Mouse (Mus musculus): ENCODE measurements around the gene Ano6.
A peak's percentile ranks its signal among the peaks of the same experiment; 100 is the strongest.

The Ano6 gene

GRCm38 (mm10) chr15:95797144-95797983, 6.7 kb downstream of the Ano6 start:
- no peak for DNase-seq

- no peak for DNase-seq
Measured at GRCm38 (mm10) chr15:95798266-95798665, 7.6 kb downstream of the Ano6 start.

DNA sequence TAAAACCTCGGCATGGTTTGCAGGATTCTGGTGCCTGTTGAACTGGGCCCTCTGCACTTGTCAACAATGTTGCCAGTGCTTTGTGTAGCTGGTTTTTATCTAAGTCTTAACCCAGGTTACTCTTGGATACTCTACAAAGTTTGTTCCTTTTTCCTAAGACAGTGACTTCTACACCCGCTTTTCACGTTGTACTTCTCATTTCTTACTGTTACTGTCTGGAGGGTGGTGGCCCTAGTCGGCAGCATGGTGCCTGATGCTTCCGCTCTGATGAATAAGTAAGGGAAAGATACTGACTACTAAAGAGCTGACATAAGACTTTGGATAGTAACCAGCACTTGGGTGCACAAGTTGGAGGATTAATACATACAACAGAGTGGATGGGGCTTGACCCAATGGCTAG, 9.0 kb downstream of the Ano6 start:
- no peak for DNase-seq

GRCm38 (mm10) chr15:95800051-95800450, 9.4 kb downstream of the Ano6 start:
- DNase-seq, result no peak

GRCm38 (mm10) chr15:95801261-95801979, 10.8 kb downstream of the Ano6 start:
- peak in 1 of 2 experiments; percentile 21 for DNase-seq

DNA sequence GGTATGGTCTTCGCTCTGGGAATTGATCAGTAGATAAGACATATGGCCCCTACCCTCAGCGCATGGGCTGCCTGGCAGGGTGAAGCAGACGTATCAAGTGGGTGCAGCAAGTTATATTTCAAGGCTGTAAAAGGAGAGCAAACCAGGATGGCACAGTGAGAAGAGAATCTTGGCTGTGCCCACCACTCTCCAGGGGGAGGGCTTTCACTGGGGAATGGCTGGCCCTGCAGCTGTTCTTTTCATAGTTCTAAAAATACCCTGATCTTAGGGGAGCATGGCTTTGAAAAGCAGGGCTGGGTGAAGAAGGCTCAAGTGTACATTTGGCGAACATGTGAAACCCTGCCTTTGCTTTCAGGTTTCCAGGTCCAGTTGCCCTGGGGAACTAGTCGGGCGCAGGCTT, 11.5 kb downstream of the Ano6 start:
- no peak for DNase-seq

DNA sequence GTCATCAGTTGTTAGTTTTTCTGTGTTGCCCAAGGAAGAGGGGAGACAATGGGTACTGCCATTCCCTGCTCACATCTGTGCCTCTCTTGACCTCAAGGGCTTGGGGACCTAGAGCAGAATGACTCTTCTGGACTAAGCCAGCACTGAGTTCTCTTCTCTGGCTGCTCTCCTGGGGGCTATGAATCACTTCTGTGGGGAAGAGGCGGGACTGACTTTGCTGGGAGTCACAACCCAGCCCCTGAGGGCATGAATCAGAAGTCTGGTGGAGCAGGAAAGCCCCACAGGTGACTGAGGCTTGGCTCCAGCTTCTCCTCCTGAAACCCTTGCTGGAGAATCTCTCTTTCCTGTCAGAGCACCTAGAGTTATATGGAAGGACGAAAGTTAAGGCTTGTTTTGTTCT, 12.1 kb downstream of the Ano6 start:
- DNase-seq, result peak in 1 of 2 experiments; percentile 19

GRCm38 (mm10) chr15:95803484-95803883, 12.8 kb downstream of the Ano6 start:
- no peak for DNase-seq

- DNase-seq, result peak; percentile 66 to 67
Measured at GRCm38 (mm10) chr15:95804255-95804654, 13.6 kb downstream of the Ano6 start.

GRCm38 (mm10) chr15:95805022-95805471, 14.4 kb downstream of the Ano6 start:
- peak in 1 of 2 experiments; percentile 27 for DNase-seq

DNA sequence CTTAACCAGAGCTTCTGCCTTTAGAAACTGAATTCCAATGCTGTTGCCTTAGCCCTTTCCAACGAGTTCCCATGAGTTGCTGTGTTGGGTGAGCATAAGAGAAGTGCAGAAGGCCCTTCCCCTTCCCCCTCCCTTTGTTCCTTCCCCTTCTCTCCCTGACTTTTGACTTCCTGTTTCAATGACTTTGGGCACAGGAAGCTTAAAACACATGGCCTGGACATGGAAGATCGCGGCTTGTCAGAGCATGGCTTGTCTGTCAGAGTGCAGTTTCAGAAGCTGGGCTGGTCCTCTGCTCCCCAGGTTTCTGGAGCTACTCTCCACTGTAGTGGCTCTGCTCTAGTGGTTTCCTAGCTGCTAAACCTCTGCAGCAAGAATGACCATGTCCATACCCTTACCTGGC, 17.3 kb downstream of the Ano6 start:
- DNase-seq, result peak in 1 of 2 experiments; percentile 20

GRCm38 (mm10) chr15:95810357-95810761, 19.7 kb downstream of the Ano6 start:
- peak in 1 of 2 experiments; percentile 23 for DNase-seq

DNA sequence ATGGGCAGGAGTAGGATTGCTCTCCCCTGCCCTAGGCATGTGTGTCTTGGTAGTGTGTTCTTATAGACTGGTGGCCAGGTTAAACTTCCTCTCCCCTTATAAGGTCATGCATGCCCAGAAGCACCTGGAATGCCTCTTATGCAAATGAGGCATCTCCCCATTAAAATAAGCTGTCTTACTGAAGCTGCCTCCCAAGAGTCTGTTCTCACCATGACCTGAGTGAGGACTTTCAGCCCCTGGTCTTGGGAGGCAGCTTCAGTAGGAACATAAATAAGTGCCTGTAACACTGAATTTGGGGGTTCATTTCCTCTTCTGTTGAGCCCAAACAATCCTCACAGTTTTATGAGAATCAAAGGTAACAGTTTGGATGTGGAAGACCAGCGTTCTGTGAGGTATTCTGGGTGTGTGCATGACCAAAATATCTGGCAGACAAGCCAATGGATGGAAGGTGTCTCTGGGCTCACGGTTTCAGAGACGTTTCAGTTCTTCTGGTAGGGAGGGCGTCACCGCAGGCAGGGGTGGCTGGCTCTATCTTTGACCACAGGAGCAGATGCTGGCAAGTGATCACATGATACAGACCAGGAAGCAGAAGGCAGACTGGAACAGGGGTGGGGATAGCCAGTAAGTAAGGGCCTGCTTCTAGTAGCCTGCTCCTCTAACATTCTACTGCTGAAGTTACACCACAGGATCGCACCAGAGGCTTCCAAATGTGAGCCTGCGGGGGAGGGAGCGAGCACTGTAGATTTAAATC, 22.4 kb downstream of the Ano6 start:
- no peak for DNase-seq

DNA sequence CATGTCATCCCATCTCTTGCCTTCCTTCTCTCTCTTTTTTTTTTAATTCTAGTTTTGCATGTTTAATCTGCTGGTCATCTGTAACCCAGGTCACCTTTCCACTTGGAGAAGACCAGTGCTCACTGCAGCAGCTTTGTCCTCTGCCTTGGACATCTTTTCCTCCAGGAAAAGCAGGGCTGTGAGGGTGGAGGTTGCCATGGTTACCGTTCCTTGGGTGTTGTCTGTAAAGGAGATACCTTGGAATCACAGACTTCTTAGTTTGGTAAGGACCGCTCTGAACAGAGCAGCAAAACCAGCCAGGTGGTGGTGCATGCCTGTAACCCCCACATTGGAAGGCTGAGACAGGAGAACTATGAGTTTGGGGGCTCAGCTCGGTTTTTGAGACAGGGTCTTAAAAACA, 26.9 kb downstream of the Ano6 start:
- no peak for DNase-seq

GRCm38 (mm10) chr15:95819249-95820035, 28.8 kb downstream of the Ano6 start:
- no peak for DNase-seq

GRCm38 (mm10) chr15:95820142-95820541, 29.5 kb downstream of the Ano6 start:
- no peak for DNase-seq

GRCm38 (mm10) chr15:95820678-95821077, 30.0 kb downstream of the Ano6 start:
- DNase-seq, result no peak

DNA sequence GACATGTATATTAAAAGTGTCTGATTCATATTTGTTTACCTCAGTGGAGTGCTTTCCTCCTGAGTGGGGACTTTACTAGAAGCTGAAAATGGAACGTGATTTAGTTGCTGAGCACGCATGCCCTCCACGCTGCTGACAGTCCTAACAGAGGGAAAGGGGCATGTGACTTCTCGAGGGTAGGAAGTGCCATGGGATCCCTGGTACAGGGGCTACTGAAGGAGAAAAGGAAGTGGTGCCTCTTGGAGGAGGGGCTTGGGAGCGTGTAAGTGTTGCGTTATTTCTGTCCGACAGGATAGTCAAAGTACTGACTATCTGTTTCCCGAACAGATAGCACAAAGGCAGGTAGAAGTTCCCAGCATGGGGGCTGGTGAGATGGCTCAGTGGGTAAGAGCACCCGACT, 31.5 kb downstream of the Ano6 start:
- no peak for DNase-seq

DNA sequence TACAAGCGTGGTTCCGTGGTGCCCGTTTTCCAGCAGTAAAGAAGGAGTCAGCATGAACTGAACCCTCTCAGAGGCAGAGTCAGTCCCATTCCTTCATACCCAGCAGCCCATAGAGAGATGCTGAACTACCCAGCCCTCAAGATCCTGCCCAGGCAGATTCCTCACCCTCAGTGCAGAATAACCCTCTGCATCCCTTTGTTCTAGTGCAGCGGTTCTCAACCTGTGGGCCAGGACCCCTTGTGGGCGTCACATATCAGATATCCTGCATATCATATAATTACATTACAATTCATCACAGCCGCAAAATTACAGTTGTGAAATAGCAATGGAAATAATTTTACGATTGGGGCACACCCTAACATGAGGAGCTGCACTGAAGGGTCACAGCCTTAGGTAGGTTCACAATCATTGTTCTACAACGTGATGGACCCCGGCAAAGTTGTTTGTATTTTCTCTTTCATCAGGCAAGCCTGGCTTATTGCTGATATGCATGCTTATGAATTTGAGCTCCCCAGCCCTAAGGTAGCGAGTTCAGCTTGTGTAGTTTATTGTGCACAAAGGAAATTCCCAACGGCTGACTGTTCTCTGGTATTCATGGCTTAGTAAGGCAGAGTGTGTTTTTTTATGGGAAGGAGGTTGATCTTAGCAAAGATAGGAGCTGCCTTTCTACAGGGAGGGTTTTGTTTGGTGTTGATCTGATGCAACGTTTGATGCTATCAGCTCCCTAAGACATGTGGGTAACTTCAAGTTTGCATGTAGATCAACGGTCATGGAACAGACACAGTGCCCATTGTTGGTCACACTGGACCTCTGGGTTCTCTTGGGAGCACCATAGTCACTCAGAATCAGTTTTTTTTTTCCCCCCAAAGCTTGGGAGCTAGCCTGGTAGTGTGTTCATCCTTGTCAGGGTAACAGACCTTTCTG, 33.0 kb downstream of the Ano6 start:
- DNase-seq, result no peak

DNA sequence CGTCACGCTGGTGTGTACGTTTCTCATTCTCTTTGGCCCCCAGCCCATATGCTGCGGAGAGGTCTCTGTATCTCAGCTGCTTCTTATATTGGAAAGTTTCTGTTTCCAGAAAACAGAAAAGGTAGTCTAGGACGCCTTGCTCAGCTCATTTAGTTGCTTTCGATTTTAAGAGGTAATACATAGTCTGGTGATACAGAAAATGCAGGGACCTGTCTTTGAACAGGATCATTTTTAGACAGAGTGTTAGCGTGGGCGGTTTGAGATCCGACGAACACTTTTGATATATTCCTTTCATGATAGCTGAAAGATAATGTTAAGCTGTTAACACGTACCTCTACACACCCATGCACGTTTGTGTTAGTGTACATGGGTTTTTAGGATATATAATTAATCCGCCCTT, 35.9 kb downstream of the Ano6 start:
- DNase-seq, result no peak

DNA sequence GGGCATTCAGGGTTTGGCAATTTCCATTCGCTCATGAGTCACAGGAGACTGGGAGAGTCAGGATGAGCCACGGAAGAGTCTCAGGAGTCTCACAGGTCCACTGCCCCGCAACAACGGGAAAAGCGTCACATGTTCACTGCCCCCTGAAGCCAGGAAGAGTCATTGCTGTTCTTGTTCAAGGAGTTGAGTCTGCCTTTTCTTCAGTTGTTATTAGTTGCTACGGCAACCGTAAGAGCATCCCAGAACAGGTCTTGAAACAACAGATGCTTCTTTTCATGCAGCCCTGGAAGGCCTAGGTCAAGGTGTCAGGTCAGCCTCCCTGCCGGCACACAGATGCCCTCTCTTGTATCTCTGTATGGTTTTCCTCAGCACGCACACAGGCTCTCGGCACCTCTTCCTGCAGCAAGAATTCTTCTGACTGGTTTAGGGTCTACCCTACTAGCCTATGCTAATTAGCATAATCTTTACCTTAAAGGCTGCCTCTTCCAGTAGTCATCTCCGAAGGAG, 36.9 kb downstream of the Ano6 start:
- no peak for DNase-seq
